Mouse (Mus musculus) E14TG2a.4 (cell line): ENCODE measurements at regions not wholly inside any gene's neighbourhood (a gene's known extent, or its start where the extent isn't known, plus 50 kb on each side); places are given as distances from the start of the nearest gene placed in this dataset.

Source experiments
- CTCF ChIP-seq: conservative IDR thresholded peaks from 2 replicates; pipeline ENCODE4 v1.5.1; 2014; ENCODE audit warnings: low read length
- POU5F1 ChIP-seq: IDR thresholded peaks from 2 replicates; pipeline ENCODE4 v1.6.1; 2014; ENCODE audit warnings: low read length, borderline replicate concordance

DNA sequence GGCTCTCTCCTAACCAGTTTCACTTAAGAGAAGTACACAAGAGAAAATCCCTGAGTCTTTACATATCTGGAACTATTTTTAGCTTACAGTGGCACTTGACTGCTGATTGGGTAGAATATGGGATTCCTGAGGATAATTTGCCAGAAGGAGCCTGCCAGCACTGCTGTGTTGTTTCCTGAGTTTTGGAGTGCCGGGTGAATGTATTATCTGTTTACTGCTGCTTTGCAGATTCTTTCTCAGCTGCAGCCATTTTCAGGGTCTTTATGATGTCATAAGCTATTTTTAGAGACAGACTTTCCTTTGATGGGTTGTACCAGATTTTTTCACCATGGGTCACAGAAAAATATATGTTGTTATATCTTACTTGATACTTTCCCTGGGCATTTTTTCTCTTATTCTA is 279.1 kb upstream of the Chrm2 start:
- TF ChIP-seq CTCF (no peak), POU5F1 (no peak)
